Mouse (Mus musculus) gastrocnemius, postnatal 36 days (tissue): ENCODE results near the gene Brdt. TPM values are rescaled to one million over a fixed set of nuclear protein-coding genes. Genes with fewer than 3 reads are reported as not detected.
"Not testable (repeated sequence)": the region's sequence is repeated elsewhere in the genome, so short reads cannot be mapped to it uniquely, and the experiment has no call there.

Experiments used
- DNase-seq, 2 experiments: peaks; one replicate each; pipeline ENCODE4 v3.0.0; 2022
- intact Hi-C: fragments of 180-260 bp; cut with DNase I; formaldehyde crosslinking; loops from one replicate; pipeline ENCODE4 v1.15.1; 2025
- total RNA-seq, 2 experiments: library from RNA; stranded (reverse); gene quantifications; 2 replicates each; pipeline ENCODE4 v1.2.3; 2021

The Brdt gene
- total RNA-seq, 2 experiments from 2014 or later: 1.9 to 2.3 TPM

GRCm38 (mm10) chr5:107307432-107307831 lies 23.5 kb upstream of the Brdt start:
- DNase-seq: no peak
- intact Hi-C loops: no loop called here

- no peak for DNase-seq
- intact Hi-C loops: no loop called here
These were observed 13.8 kb upstream of the Brdt start for GRCm38 (mm10) chr5:107317141-107317540.

DNA sequence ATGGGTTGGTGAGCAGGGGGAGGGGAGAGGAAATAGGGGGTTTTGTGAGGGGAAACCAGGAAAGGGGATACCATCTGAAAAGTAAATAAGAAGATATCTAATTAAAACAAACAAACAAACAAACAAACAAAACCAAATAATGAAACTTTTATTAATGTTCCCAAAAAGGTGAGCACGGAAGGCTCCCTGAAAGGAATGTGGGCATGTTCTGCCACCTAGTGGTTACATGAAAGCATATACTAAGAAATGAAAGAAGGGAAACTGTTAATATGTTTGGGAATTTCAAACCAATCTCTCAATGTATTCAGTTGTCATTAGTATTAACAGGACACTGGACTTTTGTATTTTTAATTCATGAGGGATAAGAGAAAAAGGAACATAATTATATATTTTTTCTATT lies 10.3 kb upstream of the Brdt start:
- intact Hi-C loops: loop anchor here (1.0 to 2.0 kb wide), 2 partner anchors 330 to 460 kb away; no protein-coding TSS in a partner anchor
- no peak for DNase-seq

- no peak for DNase-seq
- intact Hi-C loops: no loop called here
These were observed 9.4 kb downstream of the Brdt start for GRCm38 (mm10) chr5:107340404-107340803.

DNA sequence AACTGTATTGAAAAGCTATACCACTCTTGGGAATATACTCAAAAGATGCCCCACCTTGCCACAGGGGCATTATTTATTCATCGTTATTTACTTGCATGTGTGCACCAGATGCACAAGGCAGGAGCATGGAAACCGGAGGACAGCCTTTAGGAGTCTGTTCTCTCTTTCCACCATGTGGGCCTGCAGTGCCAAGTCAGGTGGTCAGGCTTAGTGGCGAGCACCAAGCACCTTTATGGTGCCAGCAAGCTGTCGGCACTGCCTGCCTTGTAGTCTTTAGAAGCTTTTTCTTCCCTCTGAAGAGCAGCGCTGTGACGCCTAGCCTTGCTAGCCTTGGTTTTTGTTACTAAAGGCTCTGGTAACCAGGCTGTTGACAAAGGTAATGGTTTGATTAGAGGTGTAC lies 11.9 kb downstream of the Brdt start:
- DNase-seq: no peak
- intact Hi-C loops: no loop called here

DNA sequence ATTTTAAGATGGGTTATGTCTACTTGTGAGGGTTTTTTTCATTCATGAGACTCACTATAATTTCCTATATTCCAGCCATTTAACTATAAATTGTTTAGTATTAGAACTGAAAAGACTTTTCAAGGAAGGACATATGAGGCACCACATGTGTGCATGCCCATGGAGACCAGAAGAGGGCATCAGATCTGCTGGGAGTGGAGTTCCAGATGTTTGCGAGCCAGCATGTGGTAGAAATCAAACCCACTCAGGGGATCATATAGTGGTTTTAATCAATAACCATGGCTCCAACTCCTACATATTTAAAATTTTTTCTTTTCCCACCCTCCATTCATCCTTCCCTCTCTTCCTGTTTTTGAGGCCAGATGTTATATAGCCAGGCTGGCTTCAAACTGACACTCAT lies 15.3 kb downstream of the Brdt start:
- intact Hi-C loops: no loop called here
- DNase-seq: no peak

GRCm38 (mm10) chr5:107352566-107352965 lies 21.6 kb downstream of the Brdt start:
- intact Hi-C loops: no loop called here
- DNase-seq: no peak

GRCm38 (mm10) chr5:107353981-107354380 lies 23.0 kb downstream of the Brdt start:
- intact Hi-C loops: no loop called here

DNA sequence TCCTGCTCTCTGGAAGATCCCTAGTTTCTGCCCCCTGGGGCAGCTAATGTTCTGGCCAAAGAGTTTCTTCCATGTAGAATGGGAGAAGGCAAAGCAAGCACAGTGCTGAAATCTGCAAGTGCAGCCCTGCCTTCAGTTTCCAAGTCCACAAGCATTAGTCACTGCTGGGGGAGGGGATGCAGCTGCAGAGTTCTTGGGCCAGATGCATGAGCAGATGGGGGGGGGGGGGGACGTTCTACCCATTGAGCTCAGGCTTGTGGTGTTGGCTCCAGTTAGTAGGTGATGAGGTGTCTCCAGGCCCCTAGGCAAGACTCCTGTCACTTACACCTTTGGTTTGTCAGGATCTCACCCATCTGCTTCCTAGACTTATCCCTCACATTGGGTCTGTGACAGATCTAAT lies 24.8 kb downstream of the Brdt start:
- peak; percentile 27 to 30 for DNase-seq
- intact Hi-C loops: loop anchor here (5.0 kb wide), 1 partner anchor 156 kb away; no protein-coding TSS in a partner anchor

More at GRCm38 (mm10) chr5:107353981-107354380, 23.0 kb downstream of the Brdt start:
- DNase-seq: no peak

DNA sequence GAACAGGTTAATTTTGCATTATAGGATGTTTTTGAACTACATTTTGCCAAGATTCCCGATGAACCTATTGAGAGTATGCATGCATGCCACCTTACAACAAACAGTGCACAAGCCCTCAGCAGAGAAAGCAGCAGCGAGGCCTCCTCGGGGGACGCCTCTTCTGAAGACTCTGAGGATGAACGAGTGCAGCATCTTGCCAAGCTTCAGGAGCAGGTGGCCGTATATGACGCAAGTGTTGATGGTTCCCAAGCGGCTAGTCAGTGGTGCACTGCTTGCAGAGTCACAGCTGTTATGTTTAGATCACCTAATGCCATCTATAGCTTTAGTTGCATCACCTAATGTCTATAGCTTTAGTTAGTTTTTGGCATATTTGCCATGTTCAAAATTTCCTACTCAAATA lies 26.8 kb downstream of the Brdt start:
- intact Hi-C loops: loop anchor here (5.0 kb wide), 1 partner anchor 155 kb away; no protein-coding TSS in a partner anchor
- DNase-seq: no peak

GRCm38 (mm10) chr5:107359395-107360053 lies 28.6 kb downstream of the Brdt start:
- DNase-seq: peak; percentile 84 to 87
- intact Hi-C loops: loop anchor here (5.0 kb wide), 1 partner anchor 153 kb away; no protein-coding TSS in a partner anchor

DNA sequence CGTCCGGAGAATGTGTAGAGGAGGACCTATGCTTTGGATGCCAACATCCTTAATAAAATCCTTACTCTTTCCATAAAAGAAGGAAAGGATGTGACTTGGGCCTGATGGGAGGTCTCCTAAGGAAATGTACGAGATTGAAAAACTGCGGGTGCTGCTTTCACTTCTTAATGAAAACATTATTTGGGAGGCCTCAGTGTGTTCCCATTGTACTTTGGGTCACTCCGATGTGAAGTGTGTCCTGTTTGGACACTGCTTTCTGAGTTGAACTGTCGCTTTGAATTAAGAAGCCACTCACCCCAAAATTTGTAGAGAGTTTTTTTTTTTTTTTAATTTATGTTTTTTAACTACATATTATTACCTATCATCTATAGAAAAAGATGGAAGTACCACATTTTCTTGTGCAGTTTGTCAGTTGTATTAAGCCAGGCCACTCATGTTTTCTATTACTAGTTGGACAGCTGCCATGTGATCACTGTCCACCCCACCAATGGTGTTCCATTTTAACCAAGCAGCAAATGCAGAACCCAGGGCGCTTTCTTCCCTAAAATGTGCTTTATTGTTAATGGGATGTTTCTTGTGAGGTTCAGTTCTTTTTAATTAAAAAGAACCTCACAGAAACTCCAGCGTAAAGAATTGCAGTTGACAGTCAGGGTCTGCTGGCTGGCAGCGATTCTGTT lies 29.2 kb downstream of the Brdt start:
- intact Hi-C loops: no loop called here
- DNase-seq: no peak

- intact Hi-C loops: no loop called here
These were observed 39.1 kb downstream of the Brdt start for GRCm38 (mm10) chr5:107370040-107370439.

DNA sequence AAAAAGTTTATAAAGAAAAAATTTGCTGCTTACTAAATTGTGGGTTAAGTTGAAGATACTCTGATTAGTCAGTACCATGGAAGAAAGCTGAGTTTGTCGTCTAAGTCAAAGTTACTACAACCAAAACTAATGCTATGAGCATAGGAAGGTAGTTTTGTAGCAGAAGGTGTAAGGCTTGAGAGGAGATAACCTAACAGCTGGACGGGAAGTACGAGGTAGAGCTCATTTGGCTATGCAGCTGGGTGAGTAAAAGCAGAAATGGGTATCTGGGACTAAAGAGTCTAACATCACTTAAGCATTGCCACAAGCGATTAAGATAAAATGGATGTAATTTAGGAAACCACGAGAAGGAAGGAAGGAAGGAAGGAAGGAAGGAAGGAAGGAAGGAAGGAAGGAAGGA lies 40.4 kb downstream of the Brdt start:
- intact Hi-C loops: no loop called here
- DNase-seq: no peak

More at GRCm38 (mm10) chr5:107370040-107370439, 39.1 kb downstream of the Brdt start:
- DNase-seq: no peak

- DNase-seq: no peak
- intact Hi-C loops: no loop called here
These were observed 42.3 kb downstream of the Brdt start for GRCm38 (mm10) chr5:107373256-107373655.

DNA sequence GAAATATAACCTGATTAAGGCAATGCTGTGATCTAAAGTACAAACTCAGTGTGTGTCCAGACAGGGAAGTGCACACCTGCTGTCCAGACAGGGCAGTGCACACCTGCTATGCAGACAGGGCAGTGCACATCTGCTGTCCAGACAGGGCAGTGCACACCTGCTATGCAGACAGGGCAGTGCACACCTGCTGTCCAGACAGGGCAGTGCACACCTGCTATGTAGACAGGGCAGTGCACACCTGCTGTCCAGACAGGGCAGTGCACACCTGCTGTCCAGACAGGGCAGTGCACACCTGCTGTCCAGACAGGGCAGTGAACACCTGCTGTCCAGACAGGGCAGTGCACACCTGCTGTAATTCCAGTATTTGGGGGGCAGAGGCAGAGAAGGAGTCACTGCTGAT lies 55.5 kb downstream of the Brdt start:
- DNase-seq, intact Hi-C loops: not testable (repeated sequence)

GRCm38 (mm10) chr5:107387788-107388187 lies 56.8 kb downstream of the Brdt start:
- intact Hi-C loops: no loop called here
- no peak for DNase-seq

- DNase-seq: no peak
- intact Hi-C loops: no loop called here
These were observed 58.4 kb downstream of the Brdt start for GRCm38 (mm10) chr5:107389373-107389772.

DNA sequence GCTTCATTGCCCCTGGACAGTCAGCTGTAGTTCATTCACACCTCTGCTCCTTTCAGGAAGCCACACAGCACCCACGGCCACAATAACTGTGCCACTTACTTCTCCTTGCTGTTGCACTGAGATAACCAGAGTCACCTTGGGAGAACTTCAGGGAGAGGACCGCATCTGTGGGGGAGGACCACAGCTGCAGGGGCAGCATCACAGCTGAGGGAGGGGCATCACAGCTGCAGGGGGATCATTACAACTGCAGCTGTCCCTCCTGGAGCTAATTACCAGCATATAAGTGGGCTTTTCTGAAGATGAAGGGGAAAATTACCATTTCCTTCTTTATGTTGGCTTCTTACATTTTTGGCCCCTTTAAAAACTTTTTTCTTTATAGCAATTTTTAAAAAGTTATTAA lies 63.5 kb downstream of the Brdt start:
- intact Hi-C loops: no loop called here
- DNase-seq: no peak

DNA sequence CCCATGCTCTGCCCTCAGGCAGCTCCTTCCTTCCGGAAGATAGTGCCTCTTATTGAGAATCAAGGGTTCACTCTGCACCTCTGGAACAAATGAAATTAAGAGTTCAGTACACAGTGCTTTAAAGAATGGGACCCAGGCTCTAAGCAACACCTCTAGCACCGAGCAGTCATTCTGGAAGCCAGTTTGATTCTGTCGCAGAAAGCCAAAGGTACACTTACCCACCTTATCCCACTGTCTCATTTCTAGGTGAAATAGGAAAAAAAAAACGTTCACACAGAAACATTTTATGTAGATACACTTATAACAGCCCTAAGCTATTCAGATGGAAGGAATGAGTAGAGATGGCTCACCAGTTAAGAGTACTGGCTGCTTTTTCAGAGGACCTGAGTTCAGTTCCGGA lies 71.5 kb downstream of the Brdt start, which contains the start of gene Ephx4:
Ephx4 (plus strand) TSS at position 301 of the 400 bp plus-strand sequence.
- no peak for DNase-seq
- intact Hi-C loops: no loop called here

DNA sequence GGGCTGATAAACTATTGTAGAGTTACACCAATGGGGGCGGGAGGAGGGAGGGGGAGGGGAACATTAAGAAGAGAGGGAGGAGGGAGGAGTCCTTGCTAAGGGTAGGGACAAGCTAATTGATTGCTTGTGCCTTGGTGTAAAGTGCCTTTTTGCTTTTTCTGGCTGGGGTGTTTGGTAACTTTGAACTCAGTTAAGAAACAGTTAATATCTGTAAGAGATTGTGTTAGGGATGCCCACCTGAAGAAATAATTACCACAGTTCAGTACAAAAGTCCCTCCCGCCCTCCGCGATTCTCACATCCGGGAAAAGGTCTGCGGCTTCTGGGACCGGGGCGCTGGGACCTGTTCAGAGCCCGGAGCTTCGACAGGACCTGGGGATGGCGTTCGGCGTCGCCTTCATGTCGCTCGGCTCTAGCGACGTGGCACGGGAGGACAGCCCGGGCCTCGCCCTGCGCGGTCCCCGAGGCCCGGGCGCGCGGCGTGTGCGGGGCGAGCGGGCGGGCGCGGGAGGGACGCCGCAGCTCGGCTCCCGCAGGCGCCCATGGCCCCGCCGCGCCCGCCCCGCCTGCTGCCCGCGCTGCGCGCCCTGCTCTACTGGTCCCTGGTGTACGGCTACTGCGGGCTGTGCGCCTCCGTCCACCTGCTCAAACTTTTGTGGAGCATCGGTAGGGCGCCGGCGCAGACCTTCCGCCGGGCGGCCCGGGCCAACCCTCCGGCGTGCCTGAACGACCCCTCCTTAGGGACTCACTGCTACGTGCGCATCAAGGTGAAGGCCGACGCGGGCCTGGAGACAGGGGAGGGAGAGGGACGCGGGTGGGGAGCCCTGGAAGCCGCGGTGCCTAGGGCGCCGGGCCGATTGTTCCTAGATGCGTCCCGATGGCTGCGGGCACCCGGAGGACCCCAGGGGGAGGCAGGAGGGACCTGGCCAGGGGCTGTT lies 72.3 kb downstream of the Brdt start:
- peak in 1 of 2 experiments; percentile 18 for DNase-seq

More for the DNA sequence above, 72.3 kb downstream of the Brdt start:
- intact Hi-C loops: no loop called here
